Mouse (Mus musculus) ES-Bruce4 (cell line): Measurements from ENCODE around the gene Ctu2.

Source experiments
- CTCF ChIP-seq: IDR thresholded peaks from one replicate; pipeline ENCODE4 v1.8.1; 2011; ENCODE audit warnings: low read depth, low read length
- EP300 ChIP-seq: IDR thresholded peaks from 2 replicates; pipeline ENCODE4 v1.6.1; 2011; ENCODE audit warnings: low read depth, low read length; ENCODE audit not compliant: insufficient read depth
- POLR2A ChIP-seq: IDR thresholded peaks from one replicate; pipeline ENCODE4 v1.8.1; 2011; ENCODE audit warnings: low read length; ENCODE audit not compliant: insufficient read depth

DNA sequence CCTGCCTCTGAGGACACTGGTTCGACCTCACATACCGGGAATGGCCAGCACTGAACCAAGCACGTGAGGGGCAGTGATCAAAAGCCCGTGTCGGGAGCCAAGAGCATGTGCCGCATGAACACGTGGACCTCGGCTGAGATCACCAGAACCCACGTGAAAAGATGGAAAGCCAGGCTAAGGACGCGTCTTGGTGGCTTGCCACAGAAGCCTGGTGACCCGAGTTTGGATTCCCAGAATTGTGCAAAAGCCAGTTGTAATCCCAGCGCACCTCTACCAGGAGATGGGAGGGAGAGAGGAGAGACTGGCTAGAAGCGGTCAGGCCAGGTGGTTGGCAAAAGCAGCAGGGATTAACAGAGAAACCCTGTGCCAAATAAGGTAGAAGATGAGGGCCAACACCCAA is 39.8 kb downstream of the Ctu2 start:
- no peak for TF ChIP-seq CTCF
- TF ChIP-seq EP300, result no peak
- no peak for TF ChIP-seq POLR2A
